Mouse (Mus musculus) intestine, embryonic 15.5 days (tissue): Measurements from ENCODE around the gene D430019H16Rik. TPM values are rescaled to one million over a fixed set of nuclear protein-coding genes. Genes with fewer than 3 reads are reported as not detected.

Experiments used
- ATAC-seq: fragments of 200-750 bp; cut with Nextera tagmentation; 2 replicates; pipeline ENCODE4 v1.8.0; 2017; ENCODE audit warnings: moderate TSS enrichment, moderate library complexity
- H3K27ac ChIP-seq: fragments of 300-500 bp; sonication (generic); 2 replicates; pipeline ENCODE4 v1.5.1; 2015; ENCODE audit warnings: mild to moderate bottlenecking, inconsistent platforms
- H3K27me3 ChIP-seq: fragments of 300-500 bp; sonication (generic); replicated peaks from 2 replicates; pipeline ENCODE4 v1.6.1; 2015; ENCODE audit warnings: inconsistent platforms
- H3K36me3 ChIP-seq: fragments of 300-500 bp; sonication (generic); 2 replicates; pipeline ENCODE4 v1.6.1; 2015; ENCODE audit warnings: inconsistent platforms
- H3K4me1 ChIP-seq: fragments of 300-500 bp; sonication (generic); replicated peaks from 2 replicates; pipeline ENCODE4 v1.6.1; 2015; ENCODE audit warnings: inconsistent platforms
- H3K4me2 ChIP-seq: fragments of 300-500 bp; sonication (generic); replicated peaks from 2 replicates; pipeline ENCODE4 v1.6.1; 2015; ENCODE audit warnings: mild to moderate bottlenecking, inconsistent platforms
- H3K4me3 ChIP-seq: fragments of 300-500 bp; sonication (generic); replicated peaks from 2 replicates; pipeline ENCODE4 v1.5.1; 2015; ENCODE audit warnings: inconsistent platforms
- H3K9ac ChIP-seq: fragments of 300-500 bp; sonication (generic); 2 replicates; pipeline ENCODE4 v1.6.1; 2015; ENCODE audit warnings: inconsistent platforms
- H3K9me3 ChIP-seq: fragments of 300-500 bp; sonication (generic); 2 replicates; pipeline ENCODE4 v1.6.1; 2016; ENCODE audit warnings: inconsistent platforms
- WGBS: fragments of 180-500 bp; shearing (Covaris S2); methylation state at CpG from one replicate; pipeline ENCODE4 v1.1.7; 2015; 5-methylcytosine and 5-hydroxymethylcytosine counted together
- polyA plus RNA-seq: library from polyadenylated mRNA; unstranded; fragments of >200 nt; fragmentation: Nextera tagmentation; extraction: Ambion mirVana; gene quantifications from 2 replicates; pipeline ENCODE4 v1.2.1, GENCODE M21; 2015

The D430019H16Rik gene
- polyA plus RNA-seq, 1 experiment from 2014 or later, result 0.78 TPM

- no peak for ATAC-seq
- Histone ChIP-seq H3K4me1 (0 out of 2 replicates have a peak, but pooled peaks cover 3% of the 10 kb centered on the region), H3K9ac (no peak overlapping the region), H3K27ac (peak overlapping the region; percentile 8), H3K9me3 (no peaks in the 10 kb centered on the region), H3K36me3 (no peaks in the 10 kb centered on the region), H3K4me2 (no peak overlapping the region), H3K27me3 (no peaks in the 10 kb centered on the region), H3K4me3 (no peak overlapping the region)
- 68% methylated on average over 3 of the region's 3 CpGs for WGBS
These were observed 72.5 kb downstream of the D430019H16Rik start for GRCm38 (mm10) chr12:105526186-105526585.

- Histone ChIP-seq H3K27me3 (no peaks in the 10 kb centered on the region), H3K27ac (peak overlapping the region; percentile 8; the same call in 1 of the 2 replicates), H3K4me2 (no peak overlapping the region), H3K9ac (no peak overlapping the region), H3K36me3 (no peaks in the 10 kb centered on the region), H3K4me3 (no peak overlapping the region), H3K4me1 (0 out of 2 replicates have a peak, but pooled peaks cover 3% of the 10 kb centered on the region), H3K9me3 (no peaks in the 10 kb centered on the region)
- peak; percentile 65; the same call in 1 of the 2 replicates for ATAC-seq
- 58% methylated on average over 5 of the region's 5 CpGs for WGBS
These were observed 73.2 kb downstream of the D430019H16Rik start for GRCm38 (mm10) chr12:105526829-105527228.

- Histone ChIP-seq H3K9me3 (no peaks in the 10 kb centered on the region), H3K27me3 (no peaks in the 10 kb centered on the region), H3K4me1 (0 out of 2 replicates have a peak, but pooled peaks cover 3% of the 10 kb centered on the region), H3K36me3 (no peaks in the 10 kb centered on the region), H3K27ac (no peak overlapping the region), H3K9ac (no peak overlapping the region), H3K4me2 (no peak overlapping the region), H3K4me3 (no peak overlapping the region)
- 71% methylated on average over 9 of the region's 9 CpGs for WGBS
- no peak for ATAC-seq
These were observed 75.9 kb downstream of the D430019H16Rik start for GRCm38 (mm10) chr12:105529545-105529944.

GRCm38 (mm10) chr12:105531724-105532371 is 78.2 kb downstream of the D430019H16Rik start:
- H3K4me3 ChIP-seq, result no peak overlapping the region
- no peak overlapping the region for H3K9ac ChIP-seq
- H3K4me1 ChIP-seq, result peaks cover 4% of the 10 kb centered on the region
- H3K27ac ChIP-seq, result no peak overlapping the region
- H3K4me2 ChIP-seq, result no peak overlapping the region
- WGBS, result 52% methylated on average over 8 of the region's 8 CpGs
- no peaks in the 10 kb centered on the region for H3K36me3 ChIP-seq
- H3K9me3 ChIP-seq, result no peaks in the 10 kb centered on the region
- no peaks in the 10 kb centered on the region for H3K27me3 ChIP-seq
- no peak for ATAC-seq

GRCm38 (mm10) chr12:105534842-105535241 is 81.2 kb downstream of the D430019H16Rik start:
- Histone ChIP-seq H3K4me3 (no peak overlapping the region), H3K36me3 (no peaks in the 10 kb centered on the region), H3K9ac (no peak overlapping the region), H3K27me3 (no peaks in the 10 kb centered on the region), H3K9me3 (no peaks in the 10 kb centered on the region), H3K27ac (no peak overlapping the region), H3K4me1 (peaks cover 6% of the 10 kb centered on the region), H3K4me2 (no peak overlapping the region)
- ATAC-seq, result no peak
- 93% methylated on average over 4 of the region's 4 CpGs for WGBS

GRCm38 (mm10) chr12:105535968-105536760 is 82.5 kb downstream of the D430019H16Rik start:
- Histone ChIP-seq H3K4me3 (no peak overlapping the region), H3K9ac (no peak overlapping the region), H3K9me3 (no peaks in the 10 kb centered on the region), H3K36me3 (no peaks in the 10 kb centered on the region), H3K4me2 (no peak overlapping the region), H3K27ac (no peak overlapping the region), H3K27me3 (no peaks in the 10 kb centered on the region), H3K4me1 (peaks cover 6% of the 10 kb centered on the region)
- 67% methylated on average over 13 of the region's 13 CpGs for WGBS
- ATAC-seq, result no peak

GRCm38 (mm10) chr12:105537162-105537561 is 83.5 kb downstream of the D430019H16Rik start:
- H3K27me3 ChIP-seq, result no peaks in the 10 kb centered on the region
- no peaks in the 10 kb centered on the region for H3K9me3 ChIP-seq
- no peaks in the 10 kb centered on the region for H3K36me3 ChIP-seq
- H3K4me1 ChIP-seq, result peaks cover 6% of the 10 kb centered on the region
- no peak overlapping the region for H3K4me2 ChIP-seq
- H3K4me3 ChIP-seq, result no peak overlapping the region
- 40% methylated on average over 5 of the region's 5 CpGs for WGBS
- ATAC-seq, result peak; percentile 62
- H3K9ac ChIP-seq, result no peak overlapping the region
- no peak overlapping the region for H3K27ac ChIP-seq

GRCm38 (mm10) chr12:105539649-105540048 is 86.0 kb downstream of the D430019H16Rik start:
- no peaks in the 10 kb centered on the region for H3K36me3 ChIP-seq
- H3K9me3 ChIP-seq, result no peaks in the 10 kb centered on the region
- no peak overlapping the region for H3K27ac ChIP-seq
- no peak overlapping the region for H3K4me2 ChIP-seq
- H3K4me1 ChIP-seq, result peaks cover 6% of the 10 kb centered on the region
- ATAC-seq, result no peak
- H3K27me3 ChIP-seq, result no peaks in the 10 kb centered on the region
- no peak overlapping the region for H3K4me3 ChIP-seq
- H3K9ac ChIP-seq, result no peak overlapping the region
- 90% methylated on average over 10 of the region's 10 CpGs for WGBS

- Histone ChIP-seq H3K9ac (no peak overlapping the region), H3K4me1 (peaks cover 14% of the 10 kb centered on the region), H3K4me2 (no peak overlapping the region), H3K4me3 (no peak overlapping the region), H3K27me3 (no peaks in the 10 kb centered on the region), H3K9me3 (no peaks in the 10 kb centered on the region), H3K36me3 (no peaks in the 10 kb centered on the region), H3K27ac (no peak overlapping the region)
- no peak for ATAC-seq
- 72% methylated on average over 12 of the region's 12 CpGs for WGBS
These were observed 88.1 kb downstream of the D430019H16Rik start for GRCm38 (mm10) chr12:105541590-105542402.

- Histone ChIP-seq H3K27ac (no peak overlapping the region), H3K9me3 (no peaks in the 10 kb centered on the region), H3K36me3 (no peaks in the 10 kb centered on the region), H3K4me2 (no peak overlapping the region), H3K9ac (no peak overlapping the region), H3K4me1 (peaks cover 13% of the 10 kb centered on the region), H3K27me3 (no peaks in the 10 kb centered on the region), H3K4me3 (no peak overlapping the region)
- no peak for ATAC-seq
- 81% methylated on average over 3 of the region's 3 CpGs for WGBS
These were observed 88.9 kb downstream of the D430019H16Rik start for GRCm38 (mm10) chr12:105542513-105542912.
